Mouse (Mus musculus) gastrocnemius, postnatal 14 days (tissue): ENCODE results near the gene Chrd. TPM values are rescaled to one million over a fixed set of nuclear protein-coding genes. Genes with fewer than 3 reads are reported as not detected.

Experiments
- DNase-seq: peaks from one replicate; pipeline ENCODE4 v3.0.0; 2021; ENCODE audit warnings: mixed read lengths
- intact Hi-C: fragments of 180-260 bp; cut with DNase I; formaldehyde crosslinking; loops from one replicate; pipeline ENCODE4 v1.15.1; 2025; ENCODE audit warnings: low total_unique reads
- total RNA-seq, 2 experiments: library from RNA; stranded (reverse); gene quantifications; 2 replicates each; pipeline ENCODE4 v1.2.3; 2021

Chrd gene
- total RNA-seq, 2 experiments from 2014 or later, result 3.7 to 4.6 TPM

DNA sequence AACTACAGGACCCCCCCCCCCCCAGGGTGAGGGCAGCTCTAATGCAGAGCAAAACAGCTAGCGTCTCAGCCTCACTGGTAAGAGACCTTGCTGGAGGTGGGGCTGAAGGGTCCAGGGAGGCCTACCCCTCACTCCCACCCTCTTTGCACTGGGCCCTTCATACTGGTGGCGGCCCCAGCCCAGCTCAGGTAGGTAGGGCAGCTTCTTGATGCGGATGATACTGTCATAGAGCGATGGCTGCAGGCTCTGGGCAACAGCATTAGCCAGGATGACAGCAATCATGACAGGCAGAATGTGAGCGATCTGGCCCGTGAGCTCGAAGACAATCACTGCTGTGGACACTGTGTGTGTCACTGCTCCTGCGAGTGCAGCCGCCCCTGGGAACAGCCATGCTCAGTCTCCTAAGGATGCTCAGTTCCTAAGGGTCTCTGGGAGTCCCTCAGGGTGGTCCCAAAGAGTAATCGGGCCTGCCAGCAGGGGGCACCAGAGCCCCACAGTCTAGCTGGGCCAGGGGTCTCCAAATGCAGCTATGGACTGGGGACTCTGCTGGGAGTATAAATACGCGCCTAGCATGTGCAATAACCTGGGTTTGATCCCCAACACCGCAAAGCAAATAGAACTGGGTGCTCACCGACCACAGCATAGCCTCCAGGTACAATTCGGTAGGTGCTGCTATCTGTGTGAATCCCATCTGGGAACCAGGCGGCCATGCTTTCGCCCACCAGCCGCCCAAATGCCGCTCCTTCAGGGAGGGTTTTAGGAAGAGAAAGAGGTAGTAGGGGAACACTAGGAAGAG, 23.8 kb upstream of the Chrd start:
- intact Hi-C loops, result loop anchor here (5.0 kb wide), 1 partner anchor 53 kb away; no protein-coding TSS in a partner anchor
- DNase-seq, result no peak

DNA sequence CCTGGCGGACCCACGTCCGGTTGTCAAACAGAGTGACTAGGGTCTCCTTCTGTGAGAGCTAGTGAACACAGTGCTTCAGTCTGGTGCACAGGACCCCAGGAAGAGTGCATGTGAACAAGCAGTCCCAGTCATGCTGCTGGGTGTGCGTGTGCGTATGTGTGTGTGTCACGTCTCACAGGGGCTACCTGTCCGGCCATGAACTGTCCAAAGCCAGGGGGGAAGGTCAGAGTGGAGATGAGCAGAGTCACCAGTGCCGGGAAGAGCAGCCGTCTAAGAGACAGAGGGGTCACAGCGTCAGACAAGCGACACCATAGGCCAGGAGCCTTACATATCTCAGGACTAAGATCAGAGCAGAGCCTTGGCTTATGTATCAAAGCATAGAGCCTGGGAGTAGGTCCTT, 22.6 kb upstream of the Chrd start:
- intact Hi-C loops, result no loop called here
- DNase-seq, result no peak

DNA sequence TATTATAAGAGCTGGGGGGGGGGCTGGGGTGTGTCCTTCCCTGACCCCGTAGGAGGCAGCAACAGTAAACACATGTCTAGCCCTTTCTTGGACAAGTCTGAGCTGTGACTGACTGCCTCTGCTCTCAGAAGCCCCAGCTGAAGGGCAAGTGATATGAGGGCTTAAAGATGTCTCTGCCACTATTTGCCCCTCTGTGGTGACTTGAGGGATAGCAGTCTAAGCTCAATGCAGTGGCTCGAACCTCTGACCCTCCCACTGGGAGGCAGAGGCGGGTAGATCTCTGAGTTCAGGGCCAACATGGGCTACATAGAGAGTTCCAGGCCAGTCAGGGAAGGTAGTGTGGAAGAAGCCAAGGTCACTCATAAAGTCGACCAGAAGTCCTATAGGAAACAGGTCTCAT, 22.1 kb upstream of the Chrd start:
- intact Hi-C loops, result no loop called here

DNA sequence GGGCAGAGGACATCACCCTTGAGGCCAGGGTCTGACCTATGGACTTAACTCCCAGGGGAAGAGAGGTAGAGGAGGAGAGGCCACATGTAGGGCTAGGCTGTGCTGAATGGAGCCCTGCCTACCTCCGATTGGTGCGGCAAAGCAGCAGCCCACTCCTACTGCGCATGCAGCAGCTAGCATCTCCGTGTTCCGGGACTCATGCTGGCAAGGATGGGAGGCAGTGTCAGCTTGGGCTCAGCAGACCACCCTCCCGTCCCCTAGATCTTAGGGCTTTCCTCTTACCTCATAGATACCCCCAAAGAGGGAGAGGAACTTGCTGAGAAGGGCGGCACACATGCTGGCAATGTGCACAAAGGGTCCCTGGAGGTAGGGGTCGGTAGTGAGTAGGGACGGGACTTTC, 20.7 kb upstream of the Chrd start:
- intact Hi-C loops, result no loop called here
- no peak for DNase-seq

More for the DNA sequence above, 22.1 kb upstream of the Chrd start:
- DNase-seq, result no peak

DNA sequence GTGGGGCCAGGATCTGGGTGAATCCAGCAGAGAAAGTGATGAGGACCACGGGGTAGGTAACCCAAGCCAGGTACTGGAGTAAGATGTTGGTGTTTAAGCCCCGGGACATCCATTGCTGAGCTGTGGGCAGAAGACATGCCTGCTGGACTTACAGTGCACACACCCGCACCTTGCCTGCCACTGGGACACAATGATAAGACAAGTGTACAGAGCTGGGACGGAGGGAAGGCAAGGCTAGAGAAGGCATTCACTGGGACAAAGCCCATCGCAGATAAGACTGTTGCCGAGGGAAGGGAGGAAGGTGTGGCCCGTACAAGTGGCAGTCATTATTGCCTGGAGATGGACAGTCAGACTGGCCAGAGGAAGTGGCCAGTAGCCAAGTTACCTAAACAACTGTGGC, 20.0 kb upstream of the Chrd start:
- intact Hi-C loops, result no loop called here
- DNase-seq, result no peak

DNA sequence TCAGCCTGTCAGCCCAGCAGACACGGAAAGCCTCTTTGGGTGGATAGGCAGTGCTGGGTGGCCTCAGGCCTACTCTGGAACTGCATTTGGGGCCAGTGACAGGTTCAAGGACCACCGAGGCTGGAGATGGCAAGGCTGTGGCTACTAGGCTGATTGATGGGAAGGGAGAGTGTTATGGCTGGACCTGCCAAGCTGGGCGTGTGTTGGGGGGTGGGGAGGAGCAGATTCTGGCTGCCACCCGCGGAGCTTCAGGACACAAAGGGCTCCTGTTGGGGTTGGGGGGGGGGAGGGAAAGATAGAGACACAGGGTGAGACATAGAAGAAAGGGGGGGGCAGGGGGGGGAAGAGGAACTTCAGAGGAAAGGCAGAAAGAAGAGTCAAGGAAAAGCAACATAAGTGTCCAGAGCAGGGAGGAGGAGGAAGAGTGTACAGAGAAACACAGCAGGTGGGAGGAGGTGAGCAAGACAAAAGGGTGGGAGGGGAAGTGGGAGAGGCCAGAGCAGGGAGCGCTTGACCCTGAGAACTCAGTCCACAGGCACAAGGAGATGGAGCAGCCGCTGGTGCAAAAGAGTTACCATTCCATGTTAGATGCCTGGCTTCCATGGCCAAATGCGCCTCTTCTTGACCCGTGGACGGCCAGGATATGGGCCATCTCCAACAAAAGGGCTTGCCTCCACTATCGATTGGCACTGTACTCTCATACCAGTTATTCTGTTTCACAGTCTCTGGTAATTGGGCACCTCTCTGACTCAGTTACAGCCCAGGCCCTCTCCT, 18.4 kb upstream of the Chrd start:
- intact Hi-C loops, result no loop called here
- DNase-seq, result no peak

DNA sequence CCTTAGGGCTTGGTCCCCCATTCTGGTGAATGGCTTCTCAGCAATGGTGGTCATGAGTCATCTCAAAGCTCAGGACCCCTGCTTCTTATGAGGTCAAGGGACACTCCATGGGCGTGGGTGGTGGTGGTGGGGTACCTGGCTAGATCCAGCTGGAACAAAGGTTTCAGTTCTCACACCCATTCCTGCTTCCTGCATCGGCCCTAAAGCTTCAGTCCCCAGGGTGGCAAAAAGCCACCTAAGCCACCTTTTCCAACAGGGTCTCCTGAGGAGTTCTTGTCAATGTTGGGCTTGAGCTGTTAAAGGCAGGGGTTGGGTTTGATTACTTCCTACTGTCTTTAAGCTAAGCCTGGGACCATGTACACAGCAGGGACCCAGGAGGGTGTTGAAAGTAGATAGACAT, 17.8 kb upstream of the Chrd start:
- DNase-seq, result no peak
- intact Hi-C loops, result no loop called here

DNA sequence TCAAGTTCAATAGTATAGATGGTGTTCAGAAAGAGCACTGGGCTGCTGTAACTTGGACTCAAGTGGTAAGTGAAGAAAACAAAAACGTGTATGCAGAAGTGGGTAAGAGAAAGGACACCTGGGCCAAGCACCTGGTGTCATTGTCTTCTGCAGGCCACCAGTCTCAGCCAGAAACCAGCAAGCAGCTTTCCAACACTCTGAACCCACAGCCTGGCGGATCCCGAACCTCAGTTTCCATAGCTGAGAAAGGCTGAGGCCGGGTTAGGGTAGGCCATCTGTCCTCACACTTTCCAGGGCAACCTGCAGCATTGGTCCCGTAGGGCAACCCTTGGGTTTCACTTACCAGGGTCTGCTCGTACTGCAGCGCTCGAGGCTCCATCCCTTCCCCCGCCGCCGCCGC, 17.4 kb upstream of the Chrd start:
- intact Hi-C loops, result no loop called here
- no peak for DNase-seq

DNA sequence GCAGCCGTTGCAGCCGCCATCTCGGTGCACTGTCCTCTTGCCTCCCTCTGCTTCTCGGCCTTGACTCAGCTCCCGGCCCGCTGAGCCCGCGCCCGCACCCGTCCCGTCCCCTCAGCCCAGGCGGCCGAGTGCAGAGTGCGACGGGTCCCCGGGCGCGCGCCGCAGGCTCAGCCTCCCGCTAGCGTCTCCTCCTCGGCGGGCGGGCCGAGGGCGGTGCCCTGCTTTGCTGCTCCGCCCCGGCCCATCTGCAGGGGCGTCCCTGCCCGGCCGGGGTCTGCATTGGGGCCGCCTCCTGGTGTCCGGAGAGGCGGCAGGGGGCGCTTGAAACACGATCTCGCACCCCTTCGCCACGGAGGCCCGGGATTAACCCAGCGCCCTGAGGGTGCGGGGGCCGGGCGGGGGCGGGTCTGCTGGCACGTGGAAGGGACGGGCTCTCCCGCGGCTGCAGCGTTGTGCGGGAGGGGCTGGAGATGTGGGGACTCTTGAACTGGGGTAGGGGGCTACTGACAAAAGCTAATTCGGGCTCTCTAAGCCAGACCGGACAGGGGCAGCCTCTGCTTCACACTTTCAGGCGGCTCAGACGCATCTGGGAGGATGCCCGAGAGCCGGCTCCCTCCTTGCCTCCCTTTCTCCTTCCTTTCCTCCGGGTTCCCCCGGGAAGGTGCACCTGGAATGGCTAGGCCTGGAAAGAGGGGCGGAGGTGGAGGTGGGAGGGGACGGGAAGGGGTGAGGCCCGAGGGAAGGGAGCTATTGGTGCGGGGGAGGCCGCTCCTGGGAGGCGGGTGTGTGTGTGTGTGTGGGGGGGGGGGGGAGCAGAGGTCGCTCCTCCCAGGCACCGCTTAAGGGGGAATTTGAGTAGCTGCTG, 16.7 kb upstream of the Chrd start:
- peak; percentile 85 for DNase-seq
- intact Hi-C loops, result no loop called here

DNA sequence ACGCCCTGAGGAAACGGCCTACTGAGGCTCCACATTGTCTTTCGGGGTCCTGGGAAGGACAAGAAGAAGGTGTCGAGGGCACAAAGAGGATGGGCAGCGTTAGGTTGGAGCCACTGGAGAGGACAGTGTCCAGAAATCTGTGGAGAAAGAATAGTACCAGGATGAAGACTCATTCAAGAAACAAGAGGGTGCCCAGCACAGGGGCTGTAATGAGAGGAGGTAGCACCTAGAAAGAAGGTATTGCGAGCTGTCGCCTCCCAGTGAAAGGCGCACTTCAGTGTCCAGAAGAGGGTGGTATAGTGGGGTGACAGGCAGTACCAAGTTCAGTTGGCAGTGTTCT, 16.1 kb upstream of the Chrd start:
- DNase-seq, result no peak
- intact Hi-C loops, result no loop called here

DNA sequence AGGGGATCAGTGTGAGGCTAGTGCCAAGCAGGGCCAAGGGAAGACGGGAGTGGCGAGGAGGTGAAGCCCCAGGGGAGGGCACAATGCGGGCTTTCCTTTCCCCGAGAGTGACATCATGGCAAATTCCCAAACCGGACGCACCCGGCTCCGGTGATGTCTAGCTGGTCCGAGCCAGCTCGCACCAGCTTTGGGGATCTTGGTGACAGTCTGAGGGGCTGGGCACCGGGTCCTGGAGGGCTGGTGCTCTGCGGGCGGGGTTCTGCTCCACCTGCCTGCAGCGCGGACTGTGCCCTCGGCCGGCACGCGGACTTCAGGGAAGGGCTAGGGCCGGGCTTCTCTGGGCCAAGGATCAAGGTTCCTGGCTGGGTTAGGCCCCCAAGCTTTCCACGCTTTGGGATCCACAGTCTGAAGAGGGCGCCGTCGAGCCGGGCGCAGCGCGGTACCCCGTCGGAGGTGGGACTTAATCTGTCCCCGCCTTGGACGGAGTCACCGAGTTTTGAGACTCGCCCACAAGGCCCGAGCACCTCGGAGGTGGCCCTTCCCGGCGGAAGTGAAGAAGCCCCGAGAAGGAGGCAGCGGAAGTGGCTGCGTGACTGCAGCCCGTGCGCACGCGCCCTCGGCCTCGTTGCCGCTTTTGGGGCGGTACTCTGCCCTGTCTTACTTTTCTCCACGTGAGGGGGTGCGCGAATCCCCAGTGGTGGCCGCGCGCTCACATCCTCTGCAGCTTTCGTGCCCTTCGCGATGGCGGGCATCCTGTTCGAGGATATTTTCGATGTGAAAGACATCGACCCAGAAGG, 15.5 kb upstream of the Chrd start, which contains the start of the genes Polr2h and Clcn2:
TSS of gene Polr2h (plus strand) at position 485 of the 797 bp plus-strand sequence.
TSS of gene Clcn2 (minus strand) at position 566 of the 797 bp plus-strand sequence.
- intact Hi-C loops, result no loop called here
- DNase-seq, result peak; percentile 97

DNA sequence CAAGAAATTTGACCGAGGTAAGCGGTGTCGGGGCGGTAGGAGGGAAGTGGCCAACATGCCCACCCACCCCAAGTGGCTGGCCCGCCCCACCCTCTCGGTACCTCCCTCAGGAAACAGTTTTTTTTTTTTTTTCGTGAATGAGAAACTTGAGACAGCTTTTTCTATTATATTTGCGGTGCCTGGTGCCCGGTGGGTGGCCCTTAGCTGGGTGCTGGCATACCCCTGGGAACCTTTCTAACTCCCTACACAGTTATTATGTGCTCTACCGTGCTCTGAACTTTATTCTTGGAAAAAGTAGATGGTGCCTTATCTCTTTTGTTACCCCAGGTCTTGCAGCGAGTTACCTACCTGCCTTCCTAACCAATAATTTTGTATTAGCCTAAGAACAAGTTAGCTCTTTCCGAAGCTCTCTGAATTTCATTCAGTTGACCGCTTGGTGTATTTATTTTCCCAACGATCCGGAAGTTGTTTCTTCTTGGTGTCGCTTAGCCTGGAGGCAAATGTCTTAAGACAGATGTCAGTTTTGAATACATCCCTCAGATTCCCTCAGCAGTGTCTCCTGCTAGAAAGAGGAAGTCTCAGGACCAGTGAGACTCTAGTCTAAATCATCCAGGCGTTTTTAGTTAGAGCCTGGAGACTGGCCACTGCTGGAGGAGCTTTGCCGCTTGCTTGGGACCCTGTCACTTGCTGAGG, 14.8 kb upstream of the Chrd start:
- DNase-seq, result no peak
- intact Hi-C loops, result no loop called here

DNA sequence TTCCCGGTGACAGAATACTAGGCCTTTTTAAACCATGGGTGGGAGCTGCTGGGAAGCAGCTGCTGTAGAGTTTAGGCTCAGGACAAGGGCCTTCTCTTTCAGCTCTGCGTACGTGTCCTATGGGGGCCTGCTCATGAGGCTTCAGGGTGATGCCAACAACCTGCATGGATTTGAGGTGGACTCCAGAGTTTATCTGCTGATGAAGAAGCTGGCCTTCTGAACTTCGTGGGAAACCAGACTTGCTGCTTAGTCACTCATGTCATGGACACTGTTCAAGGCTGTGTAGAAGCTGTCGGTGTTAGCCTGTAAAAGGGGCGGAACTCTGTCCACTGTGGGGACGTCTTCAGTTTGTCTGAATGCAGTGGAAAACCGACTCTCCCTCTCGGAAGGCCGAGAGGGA, 11.1 kb upstream of the Chrd start:
- intact Hi-C loops, result loop anchor here (2.0 kb wide), 1 partner anchor 41 kb away; no protein-coding TSS in a partner anchor
- no peak for DNase-seq

DNA sequence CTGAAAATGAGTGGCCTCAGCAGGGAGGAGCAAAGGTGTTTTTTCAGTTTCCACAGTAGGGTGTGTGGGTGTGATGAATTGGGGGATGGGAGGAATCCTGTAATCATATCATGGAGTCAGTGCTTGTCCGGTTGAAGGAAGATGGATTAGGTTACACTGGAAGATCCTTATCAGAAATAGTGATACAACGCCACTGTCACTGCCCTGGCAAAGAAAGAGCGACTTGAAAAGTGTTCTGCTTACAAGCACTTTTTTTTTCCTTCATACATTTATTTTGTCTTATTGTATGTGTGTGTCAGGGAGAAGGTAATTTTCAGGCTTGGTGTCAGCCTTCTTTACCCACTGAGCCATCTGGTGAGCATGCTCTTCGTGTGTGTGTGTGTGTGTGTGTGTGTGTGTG, 10.2 kb upstream of the Chrd start:
- DNase-seq, result no peak
- intact Hi-C loops, result no loop called here

DNA sequence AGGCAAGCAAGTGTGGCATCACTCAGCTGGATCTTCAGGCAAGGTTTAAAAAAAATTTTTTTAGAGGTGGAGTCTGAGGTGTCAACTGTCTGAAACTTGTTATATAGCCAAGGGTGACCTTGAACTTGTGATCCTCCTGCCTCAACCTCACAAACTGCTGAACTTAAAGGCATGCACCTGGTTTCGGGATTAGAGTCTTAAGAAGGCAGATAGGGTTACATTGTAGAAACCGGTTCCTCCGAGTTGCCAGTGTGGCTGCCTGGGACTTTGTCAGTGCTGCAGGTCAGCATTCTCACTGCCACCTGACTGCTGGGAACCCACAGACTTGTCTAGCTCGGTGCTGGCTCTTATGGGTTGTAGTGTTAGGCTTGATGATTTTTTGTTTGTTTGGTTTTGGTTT, 9.7 kb upstream of the Chrd start:
- intact Hi-C loops, result no loop called here
- no peak for DNase-seq

DNA sequence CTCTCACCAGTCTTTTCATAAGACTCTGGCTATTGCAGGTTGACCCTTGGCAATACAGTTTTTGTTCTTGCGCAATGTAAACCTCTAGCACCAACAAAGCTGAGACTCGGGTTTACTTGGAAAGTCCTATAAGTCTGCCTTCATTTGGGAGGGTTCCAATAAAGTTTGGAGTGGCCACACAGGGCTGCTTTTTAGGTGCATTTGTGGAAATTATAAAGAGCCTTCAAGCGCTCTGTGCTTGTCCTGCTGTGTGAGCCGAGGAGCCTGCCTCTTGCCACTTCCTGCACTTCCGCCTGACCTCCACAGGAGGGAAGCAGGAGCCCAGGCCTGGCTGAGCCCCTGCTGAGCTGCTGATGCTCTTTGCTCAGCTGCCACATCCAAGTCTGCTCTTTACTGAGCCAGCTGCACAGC, 8.6 kb upstream of the Chrd start:
- peak; percentile 75 for DNase-seq
- intact Hi-C loops, result no loop called here

DNA sequence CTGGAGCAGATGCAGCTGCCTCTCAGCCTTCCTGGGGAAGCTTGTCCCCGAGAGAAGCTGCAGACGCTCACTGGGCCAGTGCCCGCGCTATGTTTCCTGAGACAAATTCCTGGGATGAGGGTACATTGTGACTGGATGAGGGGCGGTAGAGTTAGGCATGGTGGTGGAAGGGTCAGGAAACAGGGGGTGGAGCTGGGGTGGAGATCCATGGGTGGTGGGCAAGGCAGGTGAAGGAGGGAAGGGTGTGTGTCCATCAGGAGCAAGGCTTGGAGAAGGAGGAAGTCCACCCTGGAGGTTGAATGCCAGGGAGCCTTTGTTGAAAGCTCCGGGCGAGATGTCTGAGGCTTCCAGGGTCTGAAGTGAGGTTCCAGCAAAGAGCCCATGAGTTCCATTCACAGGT, 7.6 kb upstream of the Chrd start:
- intact Hi-C loops, result no loop called here
- no peak for DNase-seq

DNA sequence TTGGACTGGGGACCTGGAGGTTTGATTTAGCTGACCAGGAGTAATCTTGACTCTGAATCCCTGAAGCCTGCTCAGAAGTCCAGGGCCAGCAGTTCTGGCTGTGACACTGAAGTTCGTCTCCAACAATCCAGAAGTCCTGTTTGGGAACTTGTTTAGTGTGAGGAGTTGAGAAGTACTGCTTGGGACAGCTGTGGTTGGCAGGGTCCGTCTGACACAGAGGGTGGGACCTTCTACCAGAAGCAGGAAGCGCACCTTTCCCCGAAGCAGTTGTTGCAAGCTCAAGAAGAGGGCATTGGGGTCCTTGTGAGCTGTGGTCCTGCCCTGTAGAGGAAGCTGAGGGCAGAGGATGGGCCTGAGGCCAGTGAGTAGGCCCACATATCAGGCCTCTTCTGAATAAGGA, 7.2 kb upstream of the Chrd start:
- DNase-seq, result no peak
- intact Hi-C loops, result no loop called here

DNA sequence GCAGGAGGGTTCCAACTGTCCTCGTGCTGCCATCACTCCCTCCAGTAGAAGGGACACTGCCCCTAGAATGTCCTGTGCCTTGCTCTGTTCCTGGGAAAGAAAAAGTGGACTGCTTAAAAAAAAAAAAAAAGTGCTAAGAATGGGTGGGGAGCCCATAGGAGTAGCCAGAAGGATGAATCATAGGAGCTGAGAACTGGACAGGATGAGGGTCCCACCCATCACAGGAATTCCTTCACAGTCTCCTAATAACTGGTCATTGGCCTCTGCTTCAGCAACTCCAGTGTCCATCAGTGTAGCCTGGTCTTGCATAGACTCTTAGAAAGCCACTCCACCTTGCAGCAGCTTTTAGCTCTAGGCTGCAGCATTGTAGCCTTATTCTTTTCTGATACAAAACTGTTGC, 6.5 kb upstream of the Chrd start:
- intact Hi-C loops, result no loop called here
- no peak for DNase-seq
